Mouse (Mus musculus) heart, postnatal 14 days (tissue): ENCODE results near the gene Cyth2. TPM values are rescaled to one million over a fixed set of nuclear protein-coding genes. Genes with fewer than 3 reads are reported as not detected.
A peak's percentile ranks its signal among the peaks of the same experiment; 100 is the strongest.

Experiments used
- DNase-seq, 2 experiments: peaks; one replicate each; pipeline ENCODE4 v3.0.0; 2021 to 2022
- intact Hi-C: fragments of 180-260 bp; cut with DNase I; formaldehyde crosslinking; loops from one replicate; pipeline ENCODE4 v1.15.1; 2025
- long read RNA-seq, 2 experiments: library from polyadenylated mRNA; stranded (forward); transcript quantifications; one replicate each; pipeline ENCODE4 v2.0.0; 2021
- total RNA-seq, 2 experiments: library from RNA; stranded (reverse); gene quantifications; 2 replicates each; pipeline ENCODE4 v1.2.3; 2021

The Cyth2 gene
- total RNA-seq, result 10 to 100 TPM; 73.9 to 77.1 TPM
- long read RNA-seq, experiment 1, transcript Cyth2-203 (12 exons, 1,512 nt), result major isoform, 71 of 108 reads
- long read RNA-seq, experiment 1, transcript Cyth2-202 (12 exons, 2,519 nt), result minor isoform, 24 of 108 reads
- long read RNA-seq, experiment 1, partial matches to known transcripts, result 3 of 108 reads
- long read RNA-seq, experiment 1, other reads (novel, unspliced or antisense), result 7 of 108 reads
- long read RNA-seq, experiment 2, transcript Cyth2-202 (12 exons, 2,519 nt), result minor isoform, 16 of 88 reads
- long read RNA-seq, experiment 2, transcript Cyth2-203 (12 exons, 1,512 nt), result major isoform, 66 of 88 reads
- long read RNA-seq, experiment 2, partial matches to known transcripts, result 2 of 88 reads
- long read RNA-seq, experiment 2, other reads (novel, unspliced or antisense), result 2 of 88 reads

DNA sequence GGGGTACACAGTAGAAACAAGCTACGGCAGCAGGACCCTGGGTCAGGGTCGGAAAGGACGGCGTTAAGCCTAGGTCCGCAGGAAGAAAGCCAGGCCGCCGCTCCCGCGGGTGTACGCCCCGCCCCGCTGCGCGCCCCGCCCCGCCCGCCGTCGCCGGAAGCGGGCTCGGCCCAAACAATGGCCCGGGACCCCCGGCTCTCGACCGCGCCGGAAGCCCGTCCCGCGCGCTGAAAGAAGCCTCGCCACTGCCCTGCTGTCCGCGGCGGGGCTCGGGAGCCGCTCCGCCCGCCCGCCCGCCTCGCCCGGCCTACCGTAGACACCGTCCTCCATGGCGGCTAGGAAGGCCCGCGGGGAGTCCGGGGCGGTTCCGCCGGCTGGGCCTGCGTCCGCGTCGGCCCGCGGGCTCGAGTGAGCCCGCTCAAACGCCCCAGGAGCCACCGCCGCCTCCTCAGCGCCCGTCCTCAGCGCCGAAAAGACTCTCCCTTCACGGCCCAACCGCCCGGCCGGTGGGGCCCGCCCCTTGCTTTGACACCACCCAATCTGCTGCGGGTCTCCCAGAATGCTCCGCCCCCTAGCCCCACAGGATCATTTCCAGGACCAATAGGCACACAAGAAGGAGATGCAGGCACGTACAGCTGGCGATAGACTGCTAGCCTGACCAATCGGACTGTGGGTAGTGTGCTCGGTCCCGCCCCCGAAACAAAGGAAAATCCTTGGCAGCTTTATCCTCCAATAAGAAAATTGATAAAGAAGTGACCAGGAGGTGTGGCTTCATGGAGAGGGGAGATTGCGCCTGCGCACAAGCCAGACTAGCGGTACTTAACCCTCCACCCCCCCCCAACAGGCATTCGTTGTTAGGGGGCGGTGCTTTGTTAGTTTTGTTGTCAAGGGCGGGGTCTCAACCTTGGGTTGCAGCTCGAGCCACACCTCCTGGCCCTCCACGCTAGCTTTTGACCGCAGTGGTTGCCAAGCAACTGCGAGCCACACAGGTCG, at the start of gene Cyth2:
Gene Cyth2 (minus strand): TSS at position 795 of the 993 bp plus-strand sequence.
- intact Hi-C loops, result loop anchor here (2.0 to 5.0 kb wide), 2 partner anchors 17 to 108 kb away; partner anchors contain the start of genes Ccdc114, Emp3 and Grwd1

DNA sequence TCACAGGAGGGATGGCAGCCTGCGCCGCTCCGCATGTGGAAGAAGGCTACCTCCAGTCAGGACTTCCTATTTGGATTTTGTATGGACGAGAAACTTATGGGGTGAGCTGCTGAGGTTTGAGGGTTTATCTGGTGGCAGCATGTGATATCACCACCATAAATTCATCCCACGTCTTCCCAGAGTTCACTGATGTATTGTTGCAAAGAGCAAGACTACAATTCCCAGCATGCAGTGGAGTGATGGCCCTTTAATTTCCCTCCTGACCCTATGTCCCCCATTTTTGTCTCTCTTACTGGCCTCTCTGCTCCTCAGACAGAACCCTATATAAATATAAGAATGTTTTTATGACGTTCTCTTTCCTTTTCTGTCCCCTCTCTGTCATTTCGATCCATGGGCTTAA, 48.4 kb upstream of the Cyth2 start:
- no peak for DNase-seq
- intact Hi-C loops, result no loop called here

More for the DNA sequence above, at the start of gene Cyth2:
- DNase-seq, result peak; percentile 99

DNA sequence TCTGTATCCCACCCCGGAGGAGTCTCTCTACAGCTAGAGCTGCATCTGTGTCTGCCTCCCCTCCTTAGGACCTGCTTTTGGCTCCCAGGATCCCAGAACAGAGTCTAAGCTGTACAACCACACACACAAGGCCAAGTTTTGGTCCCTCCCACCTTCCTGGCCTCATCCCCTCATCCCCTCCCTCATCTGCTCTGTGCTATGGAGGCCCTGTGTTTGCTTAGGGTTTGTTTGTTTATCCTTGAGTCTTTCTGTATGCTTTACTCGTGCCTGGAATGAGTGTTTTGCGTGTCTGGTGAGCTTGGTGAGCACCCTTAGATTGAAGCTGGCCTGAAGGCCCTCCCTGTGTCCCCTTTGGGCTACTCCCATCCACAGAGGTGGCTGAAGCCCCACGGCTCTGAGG, 44.6 kb upstream of the Cyth2 start:
- intact Hi-C loops, result no loop called here
- no peak for DNase-seq

DNA sequence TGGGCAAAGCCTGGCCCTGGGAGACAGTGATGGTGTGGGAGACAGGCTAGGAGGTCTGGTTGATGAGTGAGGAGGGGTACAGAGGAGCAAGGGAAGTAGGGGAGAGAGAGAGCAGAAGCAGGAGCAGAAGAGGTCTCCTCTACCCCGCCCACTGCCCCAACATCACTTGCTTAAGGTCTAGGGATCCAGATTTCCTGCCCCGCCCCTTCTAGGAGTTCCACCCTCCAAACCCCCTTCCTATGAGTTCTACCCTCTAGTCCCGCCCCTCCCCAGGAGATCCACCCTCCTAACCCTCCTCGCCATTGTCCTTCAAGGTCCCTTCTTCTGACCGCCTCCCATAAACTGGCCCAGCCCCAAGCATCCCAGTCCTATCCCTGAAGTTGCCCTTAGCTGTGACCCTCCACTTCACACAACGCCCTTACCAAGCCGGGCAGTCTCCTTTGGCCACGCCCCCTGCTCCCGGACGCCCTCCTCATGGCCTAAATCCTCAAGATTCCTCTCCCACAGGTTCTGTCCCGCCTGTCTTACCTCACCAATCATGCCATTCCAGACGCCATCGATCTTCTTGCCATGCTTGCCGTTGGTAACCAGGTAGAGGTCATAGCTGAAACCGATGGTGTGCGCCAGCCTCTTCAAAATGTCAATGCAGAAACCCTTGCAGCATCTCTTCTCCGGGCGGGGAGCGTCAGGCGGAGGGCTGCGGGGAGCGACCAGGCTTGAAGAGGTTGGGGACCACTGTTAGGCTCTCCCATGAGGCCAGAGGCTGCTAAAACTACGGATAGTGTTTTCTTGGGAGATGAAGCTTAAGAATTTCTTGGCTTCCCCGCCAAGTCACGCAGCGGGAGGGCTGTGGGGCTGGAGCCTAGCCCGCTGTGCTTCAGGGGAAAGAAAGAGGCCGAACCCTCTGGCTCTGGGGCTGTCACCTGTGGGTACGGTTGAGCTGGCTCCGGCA, 42.8 kb upstream of the Cyth2 start:
- intact Hi-C loops, result no loop called here
- DNase-seq, result no peak

DNA sequence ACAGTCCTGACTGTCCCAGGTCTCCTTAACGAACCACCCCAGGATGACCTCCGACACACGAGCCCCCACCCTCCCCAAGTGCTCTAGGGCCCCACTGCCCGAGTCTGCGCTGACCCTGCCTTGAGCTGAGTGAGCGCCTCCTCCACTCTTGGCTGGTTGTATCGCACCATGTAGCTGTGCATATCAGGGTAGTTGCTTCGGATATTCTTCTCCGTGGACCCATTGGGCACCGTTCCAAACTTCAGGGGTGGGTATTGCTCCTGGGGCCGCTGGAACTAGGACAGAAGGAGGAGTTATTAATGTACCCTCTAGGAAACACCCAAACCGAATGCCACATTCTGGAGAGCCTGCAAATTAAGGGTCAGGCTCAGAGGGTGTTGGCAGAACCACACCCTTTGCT, 38.7 kb upstream of the Cyth2 start:
- no peak for DNase-seq
- intact Hi-C loops, result no loop called here

DNA sequence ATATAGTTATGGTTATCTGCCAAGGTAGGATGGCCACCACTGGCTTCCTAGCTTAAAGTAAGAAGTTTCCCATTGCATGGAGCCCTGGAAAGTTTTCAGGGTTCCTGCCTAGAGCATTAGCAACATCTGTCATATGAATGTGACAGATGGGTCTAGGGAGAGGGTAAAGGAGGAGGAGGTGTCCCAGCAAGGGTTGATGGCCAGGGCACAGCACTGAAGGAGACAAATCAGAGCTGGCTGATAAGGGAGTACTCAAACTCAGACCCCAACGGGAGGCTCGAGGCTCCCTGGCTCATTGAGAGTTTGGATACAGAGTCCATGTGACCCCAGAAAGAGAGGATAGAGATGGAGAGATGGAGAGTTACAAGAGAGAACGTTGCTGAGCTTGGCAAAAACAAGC, 36.3 kb upstream of the Cyth2 start:
- intact Hi-C loops, result no loop called here

DNA sequence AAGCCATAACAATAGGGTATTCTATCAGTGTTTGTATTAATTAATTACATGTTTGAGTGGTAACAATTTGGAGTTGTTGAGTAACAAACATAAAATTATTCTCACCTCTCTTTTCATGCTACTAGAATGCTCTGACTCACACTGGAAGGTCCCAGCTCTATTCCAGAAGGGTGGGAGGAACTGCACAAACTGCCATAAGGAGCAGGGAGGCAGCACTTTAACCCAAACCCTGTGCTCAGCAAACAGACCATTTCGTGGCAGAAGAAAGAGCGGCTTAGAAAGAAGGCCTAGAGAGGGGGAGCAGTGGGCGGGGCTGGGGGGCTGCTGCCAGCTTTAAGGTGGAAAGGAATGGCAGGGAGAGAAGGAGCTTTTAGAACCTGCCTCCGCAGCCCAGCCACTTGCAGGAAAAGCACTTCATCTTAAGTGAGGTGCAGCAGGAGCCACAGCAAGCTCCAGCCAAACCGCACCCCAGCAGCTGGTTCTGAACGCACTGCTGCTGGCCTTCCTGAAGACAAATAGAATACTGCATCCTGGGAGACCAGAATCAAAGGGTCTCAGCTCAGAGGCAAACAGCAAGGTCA, 34.2 kb upstream of the Cyth2 start:
- no peak for DNase-seq
- intact Hi-C loops, result no loop called here

More for the DNA sequence above, 36.3 kb upstream of the Cyth2 start:
- DNase-seq, result no peak

DNA sequence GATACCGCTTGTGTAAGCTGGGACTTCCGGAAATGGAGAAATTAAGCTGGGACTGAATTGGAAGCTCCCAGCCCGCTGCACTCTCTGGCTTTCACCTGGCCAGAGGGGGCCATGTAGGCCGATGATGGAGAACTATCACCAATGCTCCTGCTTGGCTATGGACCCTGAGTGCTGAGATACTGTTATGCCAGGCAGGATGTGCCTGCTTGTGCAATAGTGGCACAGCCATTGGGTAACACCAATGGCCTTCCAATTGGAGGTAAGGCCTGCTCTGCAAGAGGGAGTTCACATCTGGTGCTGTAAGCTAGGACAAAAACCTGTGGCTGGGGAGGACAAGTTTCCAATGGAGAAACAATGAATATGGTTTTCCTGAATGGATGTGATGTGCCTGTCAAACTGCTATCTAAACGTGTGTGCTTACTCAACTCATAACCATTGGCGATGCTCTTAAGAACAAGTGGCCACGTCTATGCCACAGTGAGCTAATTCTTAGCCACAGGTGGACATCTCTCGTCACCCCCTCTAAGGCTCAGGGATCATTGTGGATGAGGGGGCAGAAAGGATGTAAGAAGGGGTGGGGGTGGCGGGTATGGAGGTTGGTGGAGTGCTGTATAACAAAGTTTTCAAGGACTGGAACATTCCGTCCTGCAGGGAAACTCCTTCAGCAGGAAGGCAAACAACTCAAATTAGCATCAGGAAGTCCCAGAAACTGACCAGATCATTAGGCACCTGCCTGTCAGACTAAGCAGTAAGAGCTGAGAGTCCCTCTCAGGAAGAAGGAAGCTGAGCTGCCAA, 28.8 kb upstream of the Cyth2 start:
- DNase-seq, result no peak
- intact Hi-C loops, result no loop called here

DNA sequence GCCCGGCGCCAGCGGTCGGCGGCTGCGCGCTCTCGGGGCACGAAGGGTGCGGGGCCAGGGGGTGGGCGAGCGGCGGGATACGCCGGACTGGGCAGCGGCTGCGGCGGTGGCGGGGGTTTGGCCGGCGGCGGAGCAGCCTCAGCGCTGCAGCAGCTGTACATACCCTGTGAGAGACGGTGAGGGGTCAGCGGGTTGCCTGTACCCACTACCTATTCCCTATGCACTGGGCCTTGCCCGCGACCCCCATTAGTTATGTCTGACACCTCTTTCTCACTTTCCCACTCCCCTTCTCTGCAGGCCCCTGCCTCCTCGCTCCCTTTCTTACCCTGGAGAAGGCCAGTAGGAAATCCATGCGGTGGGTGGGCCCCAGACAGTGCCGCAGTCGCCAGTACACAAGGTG, 19.5 kb upstream of the Cyth2 start:
- intact Hi-C loops, result no loop called here
- no peak for DNase-seq

DNA sequence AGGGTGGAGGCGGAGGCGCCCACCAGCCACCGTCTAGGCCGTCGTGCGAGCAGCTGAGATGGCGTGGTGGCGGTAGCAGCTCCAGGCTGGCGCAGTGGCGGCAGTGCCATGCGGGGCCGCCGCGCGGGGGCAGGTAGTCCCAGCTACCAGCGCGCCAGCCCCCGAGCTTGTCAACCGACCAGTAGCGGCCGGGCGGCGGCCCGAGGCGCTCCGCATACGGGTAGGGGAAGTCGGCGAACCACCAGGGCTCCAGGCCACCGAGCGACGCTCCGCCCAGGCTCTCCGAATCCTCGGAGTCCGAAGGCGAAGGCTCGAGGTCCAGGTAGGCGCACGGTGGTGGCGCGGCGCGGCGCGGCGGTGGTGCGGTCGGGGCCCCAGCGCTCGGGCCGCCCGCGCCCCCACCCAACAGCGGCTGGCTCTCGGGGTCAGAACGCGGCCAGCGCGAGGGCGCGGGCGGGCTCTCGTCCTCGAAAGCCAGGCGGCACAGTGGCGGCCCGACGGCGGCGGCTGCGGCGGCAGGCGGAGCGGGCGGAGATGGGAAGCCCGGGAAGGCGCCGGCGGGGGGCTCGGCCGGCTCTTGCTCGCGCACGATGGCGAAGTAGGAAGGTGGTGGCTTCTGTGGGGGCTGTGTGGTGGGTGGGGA, 18.9 kb upstream of the Cyth2 start:
- intact Hi-C loops, result no loop called here
- DNase-seq, result no peak

DNA sequence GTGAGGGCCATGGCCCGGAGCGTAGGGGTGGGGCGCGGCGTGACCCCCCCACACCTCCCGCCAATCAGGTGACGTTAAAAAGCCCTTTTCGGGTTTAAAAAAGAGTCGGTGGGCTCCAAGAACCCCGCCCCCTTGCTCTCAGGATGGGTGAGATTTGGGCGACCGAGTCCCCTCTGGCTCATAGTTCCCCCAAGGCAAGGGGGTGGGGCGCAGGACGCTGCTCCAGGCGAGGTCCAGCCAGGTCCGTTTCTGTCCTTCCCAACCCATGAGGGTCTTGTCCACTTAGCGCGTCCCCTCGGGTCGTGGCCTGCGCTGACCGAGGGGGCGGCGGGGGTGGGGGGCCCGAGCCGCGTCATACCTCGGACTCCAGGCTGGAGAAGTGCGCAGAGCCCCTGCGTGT, 18.0 kb upstream of the Cyth2 start:
- intact Hi-C loops, result no loop called here
- DNase-seq, result no peak

DNA sequence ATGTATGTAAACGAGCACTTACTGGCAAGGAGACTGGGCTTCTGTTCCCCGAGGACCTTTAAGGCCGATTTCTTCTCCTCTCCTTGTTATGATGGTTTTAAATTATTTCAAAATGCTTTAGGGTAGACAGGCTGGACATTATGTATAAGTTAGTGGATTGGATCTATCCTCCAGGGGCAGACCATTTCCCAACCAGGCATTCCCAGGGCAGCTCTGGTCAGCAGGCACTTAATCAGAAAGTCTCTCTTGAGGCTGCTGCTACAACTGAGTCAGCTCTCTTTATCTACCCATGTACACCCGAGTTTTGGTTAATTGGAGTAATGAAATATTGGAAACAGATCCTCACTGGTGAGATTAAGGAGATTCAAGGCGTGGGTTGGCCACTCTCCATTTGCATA, 16.7 kb upstream of the Cyth2 start:
- DNase-seq, result no peak
- intact Hi-C loops, result loop anchor here (2.0 kb wide), 1 partner anchor 16 kb away; the partner anchor contains the start of gene Cyth2

DNA sequence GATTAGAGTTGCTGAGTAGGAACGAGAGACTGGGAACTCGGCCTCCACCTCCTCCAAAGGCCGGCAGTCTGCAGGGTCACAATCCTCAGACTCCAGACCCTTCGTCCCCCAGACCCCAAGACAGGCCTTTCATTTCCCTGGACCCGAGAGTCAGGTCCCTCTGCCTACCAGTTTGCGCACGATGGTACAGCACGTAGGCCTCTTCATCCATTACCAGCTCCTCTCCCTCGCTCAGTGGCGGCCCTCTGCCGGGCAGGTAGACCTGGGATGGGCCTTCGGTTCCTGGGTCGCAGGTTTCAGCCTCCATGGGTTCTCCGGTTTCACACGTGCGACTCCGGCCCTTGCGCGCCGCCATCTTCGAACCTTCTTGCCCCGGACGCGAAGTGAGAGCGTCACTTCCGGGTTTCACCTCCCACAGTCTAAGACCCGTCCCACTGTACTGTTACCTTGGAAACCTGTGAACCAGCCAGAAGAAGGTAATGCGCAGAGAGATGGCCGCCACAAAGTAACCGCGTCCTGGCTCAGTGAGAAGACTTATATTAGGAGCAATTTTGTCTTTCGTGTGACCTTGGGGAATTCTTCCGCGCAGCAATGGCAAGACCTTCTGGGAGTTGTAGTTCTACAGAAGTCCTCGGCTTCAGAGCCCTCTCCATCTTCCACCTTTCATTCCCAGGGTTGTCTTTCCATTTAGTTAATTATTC, 16.2 kb upstream of the Cyth2 start, which contains the start of gene Grwd1:
Gene Grwd1 (minus strand): TSS at position 518 of the 701 bp plus-strand sequence.
- DNase-seq, result peak; percentile 75 to 89
- intact Hi-C loops, result loop anchor here (2.0 kb wide), 1 partner anchor 16 kb away; the partner anchor contains the start of gene Cyth2

DNA sequence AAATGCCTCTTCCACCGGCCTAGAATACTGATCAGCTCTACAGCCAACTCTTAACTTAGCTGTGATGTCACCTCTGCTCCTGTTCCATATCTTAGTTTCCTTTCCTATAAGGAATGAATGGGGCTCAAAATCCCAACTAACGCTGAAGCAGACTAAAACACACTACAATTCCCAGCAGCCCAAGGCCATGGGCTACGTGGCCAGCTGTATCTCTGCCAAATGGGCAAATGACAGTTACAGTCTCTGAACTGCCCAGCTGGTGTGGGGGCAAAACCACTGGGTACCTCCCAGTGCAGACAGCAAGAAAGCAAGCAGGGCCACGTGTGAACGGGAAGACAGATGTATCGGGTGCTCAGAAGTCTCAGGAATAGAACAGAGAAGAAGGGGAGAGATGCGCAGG, 12.2 kb upstream of the Cyth2 start:
- intact Hi-C loops, result no loop called here
- no peak for DNase-seq

DNA sequence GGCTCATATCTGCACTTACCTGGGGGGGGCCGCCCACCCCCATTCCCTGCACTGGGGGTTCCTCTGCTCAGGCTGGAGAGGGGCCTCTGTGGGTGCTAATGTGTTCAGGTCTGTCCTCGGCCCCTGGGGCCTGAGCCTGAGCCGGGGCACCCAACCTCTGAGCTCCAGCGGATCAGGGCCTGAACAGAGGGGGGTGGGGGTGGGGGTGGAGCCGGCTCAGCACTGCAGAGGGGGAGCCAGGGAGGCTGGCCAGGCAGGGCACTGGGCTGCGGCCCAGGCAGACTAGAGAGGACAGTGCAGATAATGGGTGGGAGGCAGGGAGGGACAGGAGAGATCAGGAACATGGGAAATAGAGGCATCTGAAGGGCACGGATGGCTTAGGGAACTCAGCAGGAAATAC, 10.2 kb upstream of the Cyth2 start, which contains the start of gene Kcnj14:
Gene Kcnj14 (minus strand): TSS at position 185 of the 400 bp plus-strand sequence.
- DNase-seq, result no peak
- intact Hi-C loops, result no loop called here

DNA sequence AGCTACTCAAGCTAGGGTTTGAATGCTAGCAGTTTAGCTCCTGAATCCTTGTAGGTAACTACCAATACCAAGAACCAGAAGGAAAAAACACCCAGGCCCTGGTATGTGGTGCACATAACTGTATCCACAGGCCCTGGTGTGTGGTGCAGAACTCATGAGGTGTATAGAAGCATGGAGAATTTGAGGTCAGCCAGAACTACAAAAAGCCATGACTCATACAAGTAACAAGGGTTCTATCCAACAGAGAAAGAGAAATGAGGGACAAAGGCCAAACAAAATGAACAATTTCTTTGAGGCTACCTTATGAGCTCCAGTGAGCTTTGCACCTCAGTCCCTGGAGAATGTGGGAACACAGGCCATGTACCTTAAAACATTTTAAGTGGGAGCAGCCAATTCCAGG, 6.5 kb upstream of the Cyth2 start:
- intact Hi-C loops, result no loop called here

DNA sequence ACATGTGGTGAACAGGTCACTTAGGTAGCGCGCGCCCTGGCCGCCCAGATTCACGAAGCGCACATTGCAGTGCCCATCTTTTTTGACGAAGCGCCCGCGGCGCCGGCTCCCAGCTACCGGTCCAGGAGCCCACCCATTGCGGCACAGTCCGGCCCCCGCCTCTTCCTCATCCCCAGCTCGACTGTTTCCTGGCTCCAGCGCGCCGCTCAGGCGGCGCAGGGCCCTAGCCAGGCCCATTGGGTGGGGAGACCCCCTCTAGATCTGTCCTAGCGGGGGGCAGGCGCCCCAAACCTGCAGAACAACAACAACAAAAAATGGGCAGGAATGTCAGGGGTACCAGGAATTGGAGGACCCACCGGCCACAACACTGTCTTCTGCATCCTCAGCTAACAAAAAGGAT, 5.5 kb upstream of the Cyth2 start:
- intact Hi-C loops, result no loop called here
- no peak for DNase-seq

More for the DNA sequence above, 6.5 kb upstream of the Cyth2 start:
- DNase-seq, result no peak
